Mouse (Mus musculus) retina, embryonic 14.5 days (tissue): ENCODE data around the gene Chpt1.
"Not testable (repeated sequence)": the region's sequence is repeated elsewhere in the genome, so short reads cannot be mapped to it uniquely, and the experiment has no call there.

Source experiments
- DNase-seq: peaks from one replicate; pipeline ENCODE4 v3.0.0-alpha.2; 2015; ENCODE audit warnings: low spot score

Chpt1 gene

GRCm38 (mm10) chr10:88503421-88504314 lies at the start of gene Chpt1:
TSS of gene Chpt1 (minus strand) at chr10:88504073.
- peak; percentile 86 for DNase-seq

DNA sequence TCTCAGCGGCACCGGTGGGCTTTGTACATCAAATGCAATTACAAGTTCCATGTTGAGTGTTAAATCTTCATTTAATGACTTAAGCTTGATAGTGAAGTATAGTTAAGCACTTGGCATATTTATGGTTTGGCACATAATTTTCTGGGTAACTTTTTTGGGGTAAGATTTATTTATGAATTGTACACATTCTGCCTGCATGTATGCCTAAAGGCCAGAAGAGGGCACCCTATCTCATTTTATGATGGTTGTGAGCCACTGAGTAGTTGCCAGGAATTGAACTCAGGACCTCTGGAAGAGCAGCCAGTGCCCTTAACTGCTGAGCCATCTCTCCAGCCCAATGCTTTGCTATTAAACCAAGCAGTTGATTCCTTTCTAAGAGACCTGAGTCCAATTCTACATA lies 48.9 kb upstream of the Chpt1 start:
- DNase-seq: no peak

DNA sequence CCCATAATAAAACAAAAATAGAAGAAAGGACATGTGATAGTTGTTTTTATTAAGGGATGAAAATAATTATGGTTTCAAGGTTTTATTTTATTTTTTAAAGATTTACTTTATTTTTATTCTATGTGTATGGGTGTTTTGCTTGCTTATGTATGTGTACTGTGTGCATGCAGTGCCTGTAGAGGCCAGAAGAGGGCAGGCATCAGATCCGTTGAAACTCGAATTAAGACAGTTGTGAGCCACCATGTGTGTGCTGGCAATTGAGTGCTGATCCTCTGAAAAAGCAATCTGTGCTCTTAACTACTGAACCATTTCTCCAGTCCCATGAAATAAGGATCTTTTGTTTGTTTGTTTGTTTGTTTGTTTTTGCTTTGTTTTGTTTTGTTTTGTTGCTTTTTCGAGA lies 46.4 kb upstream of the Chpt1 start:
- no peak for DNase-seq

- no peak for DNase-seq
Observed at GRCm38 (mm10) chr10:88547635-88548034, 43.8 kb upstream of the Chpt1 start.

DNA sequence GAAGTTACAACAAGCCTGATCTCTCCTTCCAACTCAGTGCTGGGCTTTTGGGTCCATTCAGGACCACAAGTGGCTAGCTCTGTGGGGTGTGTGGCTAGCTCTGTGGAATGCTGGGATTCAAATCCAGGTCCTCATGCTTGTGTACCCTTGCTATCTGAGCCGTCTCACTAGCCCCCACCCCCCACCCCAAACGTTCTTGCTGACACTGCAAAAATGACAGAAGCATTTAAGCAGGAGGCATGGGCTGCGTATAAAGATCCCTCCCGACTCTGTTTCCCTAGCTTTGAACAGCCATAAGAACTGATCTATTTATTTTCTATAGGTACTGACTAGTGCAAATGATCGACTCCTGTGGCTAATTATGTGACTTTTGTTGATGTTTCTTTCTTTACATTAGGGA lies 26.8 kb upstream of the Chpt1 start:
- no peak for DNase-seq

DNA sequence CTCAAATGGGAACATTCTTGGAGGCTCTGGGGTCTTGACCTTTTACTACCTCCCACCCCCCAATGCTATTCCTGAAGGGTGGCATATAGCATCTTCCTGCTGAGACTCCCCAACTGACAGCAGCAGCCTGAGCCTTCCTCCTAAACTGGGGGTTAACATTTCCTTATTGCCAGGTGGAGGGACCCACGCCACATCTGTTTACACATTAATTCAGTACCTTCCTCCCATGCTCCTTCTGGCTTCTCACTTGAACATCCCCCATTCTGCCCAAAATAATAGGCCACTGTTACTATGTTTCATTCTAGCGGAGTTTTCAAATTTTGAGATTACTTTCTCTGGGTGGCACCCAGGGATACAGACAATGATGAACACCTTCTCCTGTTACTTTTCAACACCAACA lies 20.1 kb upstream of the Chpt1 start:
- DNase-seq: no peak

DNA sequence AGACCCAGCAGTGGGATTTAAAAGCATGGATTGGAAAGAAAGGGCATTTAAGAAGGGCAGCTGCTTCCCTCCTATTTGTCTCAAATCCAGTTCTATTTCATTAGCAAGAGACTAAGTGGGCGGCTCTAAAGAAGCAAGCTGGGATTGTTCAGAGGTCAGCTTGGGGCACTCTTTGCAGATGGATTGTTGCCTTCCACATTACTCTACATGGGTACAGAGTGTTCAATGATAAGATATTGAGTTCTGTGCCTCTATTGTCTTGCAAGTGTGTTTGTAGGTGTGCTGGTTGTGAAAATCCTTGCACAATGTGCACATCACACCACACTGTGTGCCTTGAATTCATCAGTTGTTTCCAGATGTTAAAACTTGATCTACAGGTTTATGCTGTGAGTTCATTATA lies 19.3 kb upstream of the Chpt1 start:
- no peak for DNase-seq

GRCm38 (mm10) chr10:88522795-88523194 lies 18.9 kb upstream of the Chpt1 start:
- DNase-seq: no peak

- not testable (repeated sequence) for DNase-seq
Observed at GRCm38 (mm10) chr10:88515049-88515448, 11.2 kb upstream of the Chpt1 start.

DNA sequence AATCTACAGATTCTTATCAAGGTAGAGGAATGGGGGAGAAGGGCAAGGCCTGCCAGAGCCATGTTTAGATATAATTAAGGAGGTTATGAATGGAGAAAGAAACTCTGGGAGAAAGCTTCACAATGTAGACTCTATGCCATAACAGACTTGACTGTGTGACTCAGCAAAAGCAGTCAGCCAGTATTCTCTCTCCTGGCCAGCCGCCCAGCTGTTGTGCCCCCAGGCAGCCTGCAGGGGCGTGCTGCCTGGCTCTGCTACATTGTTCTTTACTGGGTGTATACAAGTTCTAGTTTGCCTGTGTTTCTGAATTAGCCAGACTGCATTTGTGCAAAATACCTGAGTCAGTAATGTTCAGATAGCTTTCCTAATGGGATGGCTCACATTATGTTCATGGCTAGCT lies 10.6 kb upstream of the Chpt1 start:
- no peak for DNase-seq

GRCm38 (mm10) chr10:88513574-88514135 lies 9.8 kb upstream of the Chpt1 start:
- no peak for DNase-seq

GRCm38 (mm10) chr10:88511355-88511754 lies 7.5 kb upstream of the Chpt1 start:
- DNase-seq: no peak

DNA sequence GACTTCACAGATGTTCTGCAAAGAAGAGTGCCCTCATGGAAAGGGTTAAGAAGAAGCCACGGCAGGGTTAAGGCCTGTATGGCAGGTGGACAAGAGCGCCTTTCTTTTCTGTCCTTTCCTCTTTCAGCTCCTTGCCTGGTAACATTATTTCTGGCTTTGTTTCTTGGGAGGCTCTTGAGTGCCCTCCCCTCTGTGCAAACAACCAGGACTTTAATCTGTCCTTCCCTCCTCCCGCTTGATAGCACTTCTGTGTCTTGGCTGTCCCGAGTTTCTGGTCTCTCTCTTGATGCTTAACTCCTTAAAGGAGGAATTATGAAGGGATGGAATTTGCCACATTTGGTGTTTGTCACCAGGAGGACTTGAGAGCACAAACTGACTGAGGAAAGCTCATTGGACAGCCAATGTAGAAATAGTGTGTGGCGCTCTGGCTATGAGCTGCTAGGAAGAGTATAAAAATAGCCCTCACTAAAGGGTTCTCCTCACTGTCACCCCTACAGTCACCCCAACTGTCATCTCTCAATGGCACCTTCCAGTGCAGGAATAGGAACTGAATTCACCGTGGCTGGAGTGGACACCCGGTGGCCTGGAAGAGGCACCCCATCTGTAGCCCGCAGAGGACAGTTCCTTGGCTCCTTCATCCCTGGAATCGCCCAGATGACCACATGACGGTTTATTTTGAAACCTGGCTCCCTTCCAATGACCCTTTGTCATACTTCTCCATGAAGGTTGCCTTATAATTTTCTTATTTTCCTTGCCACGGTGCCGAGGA lies 6.8 kb upstream of the Chpt1 start:
- no peak for DNase-seq

- no peak for DNase-seq
Observed at GRCm38 (mm10) chr10:88507691-88508143, 3.8 kb upstream of the Chpt1 start.

GRCm38 (mm10) chr10:88505256-88505655 lies 1.4 kb upstream of the Chpt1 start:
- no peak for DNase-seq

- no peak for DNase-seq
Observed at GRCm38 (mm10) chr10:88504481-88504880, 608 bp upstream of the Chpt1 start.

GRCm38 (mm10) chr10:88502919-88503318 lies 954 bp downstream of the Chpt1 start:
- no peak for DNase-seq

DNA sequence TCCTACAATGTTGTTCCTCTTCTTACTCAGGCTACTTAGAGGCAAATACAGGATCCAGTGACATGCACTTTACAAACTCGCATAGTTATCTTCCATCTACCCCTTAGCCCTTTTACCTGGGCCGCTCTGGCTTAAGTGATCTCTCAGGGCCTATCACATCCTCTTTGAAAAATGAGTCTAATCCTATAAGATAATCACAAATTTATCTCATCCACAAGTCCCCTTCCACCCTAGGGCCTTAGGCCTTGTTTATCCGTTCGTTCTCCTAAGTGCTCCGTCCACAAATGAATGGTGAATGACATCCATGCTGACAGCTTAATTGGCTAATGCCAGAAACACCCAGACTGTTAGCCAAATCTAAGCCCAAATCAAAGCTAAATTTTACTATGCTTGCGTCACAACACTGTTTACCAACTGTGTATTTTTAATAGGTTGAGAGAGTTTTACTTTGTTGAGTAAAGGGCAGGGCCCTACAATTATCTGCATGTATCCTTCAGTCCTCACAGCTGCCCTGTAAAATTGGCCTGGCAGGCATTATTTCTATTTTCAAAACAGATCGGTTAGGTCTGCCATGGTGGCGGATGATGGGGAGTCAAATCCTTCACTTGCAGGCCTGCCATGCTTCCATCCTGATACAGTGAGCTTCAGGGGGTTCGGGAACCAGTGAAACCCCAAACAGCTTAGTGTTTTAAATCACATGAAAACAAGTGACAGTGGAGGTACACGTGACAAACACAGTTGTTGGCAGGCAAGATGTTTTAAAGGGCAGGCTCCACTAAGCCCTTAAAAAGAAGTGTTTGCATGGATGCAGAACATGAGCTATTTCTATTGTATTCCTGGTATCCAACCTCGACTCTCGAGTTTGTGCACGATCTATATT lies 1.7 kb downstream of the Chpt1 start:
- peak; percentile 7 for DNase-seq

DNA sequence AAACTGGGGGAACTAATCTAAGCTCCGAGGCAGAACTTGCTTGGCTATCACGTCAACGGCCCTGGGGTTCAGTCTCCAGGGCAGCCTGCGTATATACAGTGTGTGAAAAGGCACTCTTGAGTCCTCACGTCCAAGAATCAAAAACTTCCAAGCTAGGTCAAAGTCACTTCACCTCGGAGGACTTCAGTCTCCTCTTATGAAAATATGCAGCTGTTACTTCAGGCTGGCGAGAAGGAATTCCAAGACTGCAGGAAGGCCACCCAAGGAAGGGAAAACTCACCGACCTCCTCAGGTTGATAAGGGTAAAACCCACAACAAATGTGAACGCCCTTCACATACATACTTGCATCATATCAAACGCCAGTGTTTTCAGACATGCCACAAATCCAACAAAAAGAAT lies 2.5 kb downstream of the Chpt1 start:
- no peak for DNase-seq

GRCm38 (mm10) chr10:88499993-88500392 lies 3.9 kb downstream of the Chpt1 start:
- DNase-seq: no peak

GRCm38 (mm10) chr10:88496864-88497564 lies 6.9 kb downstream of the Chpt1 start:
- DNase-seq: no peak
